8 mouse cellular contexts compared by ENCODE assay signal in genomic region chr9:83925688-83926041, GRCm38 (mm10). TPM values are rescaled to one million over a fixed set of nuclear protein-coding genes. Genes with fewer than 3 reads are reported as not detected.
DNase-seq lines count a peak whose midpoint lies in the region; ATAC-seq and TF ChIP-seq lines count a peak whose summit lies in the region.

No protein-coding gene starts in this region.

- peak overlapping the region; percentile 97 for H3K4me3 ChIP-seq in gastrocnemius, adult 2 months
- H3K4me3 ChIP-seq in G1E (ENCODE audit: low read depth, low read length): peak overlapping the region; percentile 87; the same call in 1 of the 2 replicates
- H3K4me3 ChIP-seq in forebrain, embryonic 13.5 days: peak overlapping the region; percentile 55
- H3K4me3 ChIP-seq in liver, embryonic 12.5 days: peak overlapping the region; percentile 66

- peaks cover 5% of the 10 kb centered on the region for H3K36me3 ChIP-seq in G1E (replicated peaks)
- no peaks in the 10 kb centered on the region for H3K36me3 ChIP-seq in forebrain, embryonic 13.5 days (ENCODE audit: poor library complexity, severe bottlenecking)
- no peaks in the 10 kb centered on the region for H3K36me3 ChIP-seq in liver, embryonic 12.5 days

- H3K4me1 ChIP-seq in G1E (ENCODE audit: insufficient read depth, low read depth, low read length): peaks cover 8% of the 10 kb centered on the region
- peaks cover 6% of the 10 kb centered on the region for H3K4me1 ChIP-seq in forebrain, embryonic 13.5 days
- peaks cover 9% of the 10 kb centered on the region for H3K4me1 ChIP-seq in liver, embryonic 12.5 days

- no peak for ATAC-seq in G1E (ENCODE audit: extremely low read depth, insufficient number of reproducible peaks, low FRiP score, poor library complexity, severe bottlenecking)
- ATAC-seq in forebrain, embryonic 13.5 days: no peak
- no peak for ATAC-seq in liver, embryonic 12.5 days

- H3K9ac ChIP-seq in forebrain, embryonic 13.5 days: peak overlapping the region; percentile 65
- no peak overlapping the region for H3K9ac ChIP-seq in liver, embryonic 12.5 days

- H3K4me2 ChIP-seq in forebrain, embryonic 13.5 days: peak overlapping the region; percentile 66
- H3K4me2 ChIP-seq in liver, embryonic 12.5 days: peak overlapping the region; percentile 84

- TF ChIP-seq CTCF in gastrocnemius, adult 2 months (IDR thresholded peaks at IDR 0.05): no peak
- TF ChIP-seq CTCF in G1E (IDR thresholded peaks at IDR 0.05; ENCODE audit: low read depth, low read length): no peak

- peak; percentile 22 for DNase-seq in gastrocnemius, adult 2 months
- no peak for DNase-seq in gastrocnemius, postnatal 36 days
- DNase-seq in G1E (ENCODE audit: low spot score): no peak
- DNase-seq in ovary, postnatal 14 days (ENCODE audit: low spot score): no peak
- DNase-seq in gastrocnemius, postnatal 4 days (ENCODE audit: low spot score in 2 of 2): no peak
- no peak for DNase-seq in embryo, embryonic 11 days

- 59% methylated on average over 4 of the region's 4 CpGs for WGBS in forebrain, embryonic 13.5 days
- 57% methylated on average over 4 of the region's 4 CpGs for WGBS in liver, embryonic 12.5 days (ENCODE audit: insufficient replicate concordance)

- H3K27ac ChIP-seq in gastrocnemius, adult 2 months: peak overlapping the region; percentile 89
- H3K27ac ChIP-seq in forebrain, embryonic 13.5 days: no peak overlapping the region
- no peak overlapping the region for H3K27ac ChIP-seq in liver, embryonic 12.5 days

- H3K27me3 ChIP-seq in G1E (ENCODE audit: insufficient read depth, low read length): peaks cover 8% of the 10 kb centered on the region; the same call in 1 of the 2 replicates
- H3K27me3 ChIP-seq in forebrain, embryonic 13.5 days: no peaks in the 10 kb centered on the region
- H3K27me3 ChIP-seq in liver, embryonic 12.5 days (replicated peaks): no peaks in the 10 kb centered on the region

- intact Hi-C loops in gastrocnemius, adult 2 months (cut with DNase I): no loop called here
- intact Hi-C loops in gastrocnemius, postnatal 36 days (cut with DNase I): no loop called here

- no peaks in the 10 kb centered on the region for H3K9me3 ChIP-seq in G1E (replicated peaks)
- no peaks in the 10 kb centered on the region for H3K9me3 ChIP-seq in forebrain, embryonic 13.5 days (replicated peaks)
- no peaks in the 10 kb centered on the region for H3K9me3 ChIP-seq in liver, embryonic 12.5 days (replicated peaks)

RNA-seq across cellular contexts. Expression of gene Bckdhb, which starts 0.7 kb away (rescaled TPM):
- total RNA-seq in gastrocnemius, adult 2 months (2021): 10 to 100 TPM; 33.1 to 72.5 TPM
- total RNA-seq in gastrocnemius, postnatal 36 days (2021): 10 to 100 TPM; 27.3 to 53.4 TPM
- total RNA-seq in G1E (2014; fragmentation: Nextera tagmentation) (27.6 and 32.0 TPM in 2 replicates), G1E (2017) (22.2 and 24.2 TPM in 2 replicates)
- 13.2 and 17.5 TPM in 2 replicates for polyA plus RNA-seq in G1E (2012)
- polyA plus RNA-seq in forebrain, embryonic 13.5 days (2015; fragmentation: Nextera tagmentation; extraction: Ambion mirVana): 40.1 and 47.5 TPM in 2 replicates
- 22.4 and 24.2 TPM in 2 replicates for polyA plus RNA-seq in liver, embryonic 12.5 days (2016; fragmentation: Nextera tagmentation; extraction: Ambion mirVana)
- total RNA-seq in gastrocnemius, postnatal 4 days (2021): 10 to 100 TPM; 15.2 to 24.1 TPM
